Mouse (Mus musculus): ENCODE data around the gene Dctn1.

- no peak for TF ChIP-seq CTCF (IDR thresholded peaks at IDR 0.05; ENCODE audit: low read depth)
- TF ChIP-seq EP300 (IDR thresholded peaks at IDR 0.05; ENCODE audit: low read depth): no peak
Observed at GRCm38 (mm10) chr6:83165026-83165606, 604 bp upstream of the Dctn1 start.

Data from heart, postnatal 0 days (tissue).